Mouse (Mus musculus) hindlimb bud, embryonic 11.5 days (tissue): ENCODE measurements at regions not wholly inside any gene's neighbourhood (a gene's known extent, or its start where the extent isn't known, plus 50 kb on each side); places are given as distances from the start of the nearest gene placed in this dataset.

Experiments used
- DNase-seq: peaks from one replicate; pipeline ENCODE4 v3.0.0-alpha.2; 2012; ENCODE audit warnings: low read depth, low spot score; ENCODE audit errors: extremely low spot score

DNA sequence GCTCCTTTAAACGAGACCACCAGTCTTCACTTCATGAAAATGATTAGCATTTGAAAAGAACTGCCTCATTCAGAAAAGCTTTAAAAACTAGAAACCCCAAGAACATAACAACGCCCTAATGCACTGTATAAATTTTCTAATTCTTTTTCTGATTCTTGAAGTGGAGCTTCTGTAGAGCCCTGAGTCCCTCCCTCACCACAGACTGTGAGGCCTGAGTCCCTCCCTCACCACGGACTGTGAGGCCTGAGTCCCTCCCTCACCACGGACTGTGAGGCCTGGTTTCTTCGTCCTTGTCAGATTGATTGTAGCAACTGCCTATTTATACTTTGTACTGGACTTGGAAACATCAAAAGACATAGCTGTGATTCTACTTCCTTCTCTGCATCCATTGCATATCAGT, 579.1 kb downstream of the Rps29 start:
- no peak for DNase-seq

DNA sequence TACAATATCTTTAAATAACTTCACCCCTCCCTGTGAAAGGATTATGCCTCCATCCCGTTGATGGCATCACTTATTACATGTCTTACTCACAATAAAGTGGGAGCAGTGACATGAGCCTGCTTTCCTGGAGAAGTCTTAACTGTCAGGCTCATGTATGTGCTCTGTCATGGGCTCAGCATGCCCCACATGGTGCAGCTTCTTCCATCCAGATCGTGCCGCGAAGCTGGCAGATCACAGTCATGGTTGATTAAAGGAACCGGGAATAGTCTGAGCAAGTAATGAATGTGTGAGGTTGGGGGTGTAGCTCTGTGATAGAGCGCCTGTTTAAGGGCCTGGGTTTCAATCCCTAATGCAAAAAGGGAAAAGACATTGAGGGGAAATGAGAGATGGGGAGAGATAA, 581.5 kb downstream of the Rps29 start:
- DNase-seq = no peak

DNA sequence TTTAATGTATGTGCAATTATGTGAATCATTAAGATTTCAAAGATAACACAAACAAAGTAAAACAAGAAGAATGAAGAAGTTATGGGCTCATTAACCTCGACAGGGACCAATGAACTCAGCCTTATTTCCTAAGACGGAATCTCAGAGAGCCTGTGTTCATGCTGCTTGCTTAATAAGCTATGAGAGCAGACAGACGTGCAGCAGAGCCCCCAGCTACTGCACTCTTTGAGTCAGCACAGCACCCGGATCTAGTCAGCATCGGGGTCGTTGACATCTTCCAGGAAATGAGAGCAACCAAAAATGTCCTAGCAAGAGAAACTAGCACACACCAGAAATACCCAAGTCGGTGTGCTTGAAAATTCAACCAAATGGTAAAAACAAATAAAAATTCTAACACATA, 582.1 kb downstream of the Rps29 start:
- no peak for DNase-seq

DNA sequence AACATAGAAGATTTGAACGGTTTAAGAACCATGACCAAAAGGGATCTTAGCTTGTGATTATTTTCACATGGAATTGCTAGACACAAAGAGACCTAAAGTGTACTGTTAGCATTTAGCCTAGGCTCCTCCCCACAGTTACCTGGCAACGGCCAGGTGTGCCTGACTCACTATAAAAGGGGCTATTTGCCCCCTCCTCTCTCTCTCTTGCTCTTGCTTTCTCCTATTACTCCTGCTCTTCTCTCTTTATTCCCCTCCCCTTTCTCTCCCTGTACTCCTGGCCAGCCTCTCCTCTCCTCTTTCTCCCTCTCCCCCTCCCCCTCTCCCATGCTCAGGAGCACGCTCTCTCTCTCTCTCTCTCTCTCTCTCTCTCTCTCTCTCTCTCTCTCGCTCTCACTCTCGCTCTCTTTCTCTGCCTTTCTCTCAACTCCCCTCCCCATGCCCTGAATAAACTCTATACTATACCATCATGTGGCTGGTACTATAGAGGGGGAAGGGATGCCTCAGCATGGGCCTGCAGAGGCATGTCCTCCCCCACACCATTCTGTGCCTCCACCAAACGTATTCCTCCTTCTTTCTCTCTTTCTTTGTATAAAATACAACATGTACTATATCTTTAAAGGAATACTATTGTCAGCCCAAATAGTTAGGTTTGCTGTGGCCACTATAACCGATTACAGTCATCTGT, 603.9 kb downstream of the Rps29 start:
- DNase-seq = no peak

DNA sequence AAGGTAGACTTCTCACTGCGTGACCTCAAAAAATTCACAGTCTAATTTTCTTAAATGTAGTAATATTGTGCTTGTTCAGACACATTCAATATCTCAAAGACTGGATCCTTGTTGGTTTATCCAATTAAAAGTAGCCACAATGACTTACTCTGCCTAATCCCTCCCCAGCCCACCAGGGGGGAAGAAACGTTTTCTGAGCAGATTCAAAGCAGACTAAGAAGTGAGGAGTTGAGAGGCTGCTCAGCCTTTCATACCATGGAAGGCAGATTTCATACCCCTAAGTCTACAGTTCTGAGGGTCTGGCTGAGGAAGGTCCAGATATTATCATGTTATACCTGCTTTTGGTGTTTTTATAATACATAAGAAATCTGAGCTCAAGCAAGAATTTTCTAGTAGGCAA, 604.7 kb downstream of the Rps29 start:
- no peak for DNase-seq

DNA sequence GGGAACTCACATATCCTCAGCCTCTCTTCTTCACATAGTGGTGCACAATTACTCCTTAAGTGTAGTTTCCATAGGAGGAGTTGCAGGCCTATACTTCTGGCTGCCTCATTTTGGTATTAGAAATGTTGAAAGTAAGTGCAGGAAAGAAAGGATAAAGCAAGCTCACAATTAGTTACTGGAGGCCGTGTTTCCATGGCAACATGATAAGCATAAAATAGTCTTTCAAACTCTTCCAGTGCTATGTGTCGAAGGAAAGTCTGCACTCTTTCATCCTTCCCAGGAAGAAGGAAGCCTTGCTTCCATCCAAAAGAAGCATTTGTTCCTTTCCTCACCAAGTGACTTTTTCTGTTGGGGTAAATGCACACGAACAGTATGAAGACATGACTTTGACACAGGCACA, 617.2 kb downstream of the Rps29 start:
- no peak for DNase-seq

DNA sequence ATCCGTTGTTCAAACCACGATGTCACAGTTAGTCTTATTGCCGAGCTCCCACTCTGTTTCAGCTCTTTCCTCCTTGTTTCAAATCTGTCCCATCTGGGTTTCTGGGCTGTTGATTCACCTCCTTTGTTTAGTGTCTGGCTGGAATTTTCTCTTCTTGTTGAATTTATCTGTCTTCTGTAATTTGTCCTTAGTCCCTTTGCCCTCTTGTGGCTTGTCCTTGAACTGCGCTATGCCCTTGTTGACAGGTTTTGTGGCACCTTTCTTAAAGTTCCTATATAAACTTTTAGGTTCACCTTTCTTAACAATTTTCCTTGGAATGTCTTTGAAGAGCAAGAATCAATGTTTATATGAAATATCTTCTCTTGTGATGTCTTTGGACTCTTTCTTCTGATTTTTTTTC, 658.2 kb downstream of the Rps29 start:
- DNase-seq = peak; percentile 24

DNA sequence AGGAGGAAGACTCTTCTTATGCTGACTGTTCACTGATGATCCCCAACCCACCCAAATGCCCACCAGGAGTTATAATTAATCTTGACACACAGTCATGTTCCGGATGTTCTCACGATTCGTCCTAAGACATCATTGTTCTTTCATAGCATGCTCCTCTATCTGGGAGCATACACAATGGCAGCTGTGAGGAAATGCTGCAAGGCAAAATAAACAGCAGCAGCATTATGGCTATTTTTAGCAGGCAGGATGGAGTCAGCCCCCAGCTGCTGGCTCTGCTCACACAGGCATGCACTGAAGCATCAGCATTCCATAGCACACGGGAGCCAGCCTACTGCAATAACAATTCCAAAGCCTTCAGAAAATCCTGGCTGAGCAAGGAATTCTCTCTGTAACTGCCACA, 696.0 kb downstream of the Rps29 start:
- DNase-seq = no peak

DNA sequence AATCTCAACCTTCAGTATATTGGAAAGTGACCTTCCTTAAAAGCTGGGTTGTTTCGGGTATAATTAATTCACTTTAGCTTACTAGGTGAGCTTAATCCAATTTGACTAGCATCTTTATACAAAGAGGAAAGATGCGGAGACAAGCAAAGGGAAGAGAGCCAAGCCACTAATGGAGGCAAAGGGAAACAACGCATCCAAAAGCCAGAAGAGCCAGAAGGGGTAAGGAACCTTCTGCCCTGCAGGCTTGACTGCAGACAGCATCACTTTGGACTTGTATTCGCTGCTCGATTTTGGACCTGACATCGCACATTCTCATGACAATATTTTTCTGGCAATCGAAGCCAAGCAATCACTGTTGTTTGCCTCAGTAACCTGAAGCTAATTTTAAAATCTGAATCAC, 700.8 kb downstream of the Rps29 start:
- no peak for DNase-seq

DNA sequence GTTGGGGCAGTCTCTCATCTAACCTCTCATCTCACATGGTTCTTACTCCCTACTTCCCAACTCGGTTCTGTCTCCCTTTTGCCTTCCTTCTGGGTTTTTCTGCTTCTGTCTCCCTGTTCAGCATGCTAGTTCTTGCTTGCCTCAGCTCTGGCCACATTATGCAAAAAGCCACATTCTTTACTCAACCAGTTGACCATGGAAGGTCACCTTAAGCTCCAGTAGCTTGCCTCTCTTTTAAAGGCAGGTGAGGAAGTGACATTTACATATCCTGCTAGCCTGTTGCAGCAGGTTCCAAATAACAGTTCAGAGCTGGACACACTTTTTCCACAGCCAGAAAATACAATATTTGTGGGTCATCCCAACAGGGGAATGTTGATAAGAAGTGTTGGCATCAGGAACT, 732.4 kb downstream of the Rps29 start:
- DNase-seq = no peak

DNA sequence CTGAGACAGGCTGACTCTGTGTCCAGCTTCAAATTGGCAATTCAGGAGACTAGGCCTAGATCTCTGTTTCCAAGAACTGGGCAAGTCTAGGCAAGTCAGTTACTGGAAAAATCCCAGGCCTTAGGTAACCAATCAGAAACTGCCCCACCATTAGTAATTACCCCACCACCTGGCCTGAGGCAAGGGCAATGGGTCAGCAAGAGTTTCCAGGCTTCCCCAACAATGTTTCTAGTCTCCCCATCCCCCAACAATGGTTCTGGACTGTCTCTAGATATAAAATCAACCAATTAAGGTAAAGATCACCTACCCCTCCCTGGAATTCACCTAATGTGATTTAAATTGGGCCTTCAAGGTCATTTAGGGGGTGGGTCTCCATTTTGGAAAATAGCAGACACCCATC, 734.0 kb downstream of the Rps29 start:
- no peak for DNase-seq
